Mouse (Mus musculus): ENCODE results near the gene Kif6. TPM values are rescaled to one million over a fixed set of nuclear protein-coding genes. Genes with fewer than 3 reads are reported as not detected.

The Kif6 gene
- total RNA-seq, 2 experiments from 2014 or later: 1.4 to 2.2 TPM

GRCm38 (mm10) chr17:49872305-49872704 lies 257.4 kb downstream of the Kif6 start:
- intact Hi-C loops (cut with DNase I): loop anchor here (10.0 kb wide), 1 partner anchor 338 kb away; no protein-coding TSS in a partner anchor
- DNase-seq (ENCODE audit: low spot score in 2 of 2): peak in 1 of 2 experiments; percentile 19

- intact Hi-C loops (cut with DNase I): loop anchor here (10.0 kb wide), 1 partner anchor 340 kb away; no protein-coding TSS in a partner anchor
- no peak for DNase-seq (ENCODE audit: low spot score in 2 of 2)
These were observed 259.8 kb downstream of the Kif6 start for GRCm38 (mm10) chr17:49874746-49875145.

DNA sequence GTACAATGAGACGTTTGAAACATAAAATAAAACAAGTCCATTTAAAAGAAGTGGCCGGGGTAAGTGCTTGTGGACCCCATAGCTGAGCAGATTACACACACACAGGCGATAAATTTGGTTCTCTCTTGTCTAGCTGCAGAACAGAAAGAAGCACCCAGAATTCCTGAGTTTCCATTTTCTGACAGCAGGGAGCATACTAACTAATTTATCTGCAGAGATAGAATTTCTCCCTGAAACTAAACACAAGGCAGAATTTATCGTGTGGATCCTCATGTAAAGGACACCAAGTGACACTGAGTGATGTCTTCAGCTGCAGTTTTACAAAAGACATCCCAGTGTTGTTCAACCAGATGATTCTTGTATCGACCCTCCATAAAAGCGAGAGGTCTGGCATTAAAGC lies 260.5 kb downstream of the Kif6 start:
- intact Hi-C loops (cut with DNase I): loop anchor here (10.0 kb wide), 1 partner anchor 341 kb away; no protein-coding TSS in a partner anchor
- peak in 1 of 2 experiments; percentile 45 for DNase-seq (ENCODE audit: low spot score in 2 of 2)

DNA sequence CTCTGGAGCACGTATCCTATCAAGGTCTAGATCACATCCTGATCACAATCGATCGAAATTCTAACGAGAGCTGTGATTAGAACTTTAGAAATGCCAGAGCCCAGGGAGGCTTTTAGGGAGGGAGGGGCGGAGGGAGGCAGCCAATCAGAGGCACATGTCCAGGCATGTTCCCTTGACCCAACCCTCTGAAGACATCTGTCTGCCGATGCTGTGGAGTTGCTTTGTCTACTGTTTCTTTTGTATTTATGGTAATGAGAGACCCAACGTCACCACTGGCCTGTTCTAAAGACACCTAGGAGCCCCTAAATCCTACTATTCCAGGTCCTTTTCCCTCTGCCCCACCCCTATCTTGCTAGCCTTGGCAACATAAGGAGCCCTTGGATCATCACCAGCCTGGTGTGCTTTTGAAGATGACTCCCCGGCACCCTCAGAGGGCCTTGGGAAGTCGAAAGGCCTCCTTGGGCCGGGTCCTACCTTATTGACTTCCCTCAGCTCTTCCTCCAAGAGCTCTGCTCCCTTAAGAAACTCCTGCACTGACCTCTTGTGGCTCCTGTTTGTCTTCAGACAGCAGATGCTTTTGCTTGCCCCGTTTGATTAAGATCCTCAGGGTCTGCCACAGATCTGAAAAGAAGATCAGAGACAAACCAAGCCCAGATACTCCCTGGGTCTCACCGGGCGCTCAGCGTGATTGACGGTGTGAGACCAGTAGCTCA lies 261.2 kb downstream of the Kif6 start:
- no peak for DNase-seq (ENCODE audit: low spot score in 2 of 2)
- intact Hi-C loops (cut with DNase I): loop anchor here (10.0 kb wide), 1 partner anchor 341 kb away; no protein-coding TSS in a partner anchor

GRCm38 (mm10) chr17:49880919-49881744 lies 266.2 kb downstream of the Kif6 start:
- intact Hi-C loops (cut with DNase I): no loop called here

GRCm38 (mm10) chr17:49881796-49882195 lies 266.9 kb downstream of the Kif6 start:
- intact Hi-C loops (cut with DNase I): no loop called here
- no peak for DNase-seq (ENCODE audit: low spot score in 2 of 2)

More at GRCm38 (mm10) chr17:49880919-49881744, 266.2 kb downstream of the Kif6 start:
- DNase-seq (ENCODE audit: low spot score in 2 of 2): no peak

- intact Hi-C loops (cut with DNase I): no loop called here
These were observed 268.3 kb downstream of the Kif6 start for GRCm38 (mm10) chr17:49883136-49883755.

GRCm38 (mm10) chr17:49885035-49885434 lies 270.1 kb downstream of the Kif6 start:
- intact Hi-C loops (cut with DNase I): no loop called here
- no peak for DNase-seq (ENCODE audit: low spot score in 2 of 2)

More at GRCm38 (mm10) chr17:49883136-49883755, 268.3 kb downstream of the Kif6 start:
- DNase-seq (ENCODE audit: low spot score in 2 of 2): peak in 1 of 2 experiments; percentile 49

DNA sequence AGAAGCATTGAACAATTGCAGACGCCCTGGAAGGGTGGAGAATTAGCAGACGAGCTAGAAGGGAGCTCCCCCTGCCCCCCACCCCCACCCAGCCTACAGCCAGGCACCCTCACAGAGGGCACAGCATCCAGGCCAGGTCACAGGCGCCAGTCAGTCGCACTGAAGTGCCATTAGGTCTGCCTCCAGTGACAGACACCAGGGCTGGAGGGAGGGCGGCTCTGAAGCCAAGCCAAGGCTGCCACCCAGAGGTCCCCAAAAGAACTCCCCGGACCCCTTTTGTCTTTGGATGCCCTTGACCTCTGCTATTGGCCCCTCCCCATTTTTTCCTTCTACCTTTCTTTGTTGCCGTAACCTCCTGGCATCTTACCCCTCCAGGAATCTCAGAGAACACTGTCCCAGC lies 274.7 kb downstream of the Kif6 start:
- DNase-seq (ENCODE audit: low spot score in 2 of 2): peak in 1 of 2 experiments; percentile 35
- intact Hi-C loops (cut with DNase I): no loop called here

- DNase-seq (ENCODE audit: low spot score in 2 of 2): peak; percentile 29 to 77
- intact Hi-C loops (cut with DNase I): no loop called here
These were observed 275.9 kb downstream of the Kif6 start for GRCm38 (mm10) chr17:49890861-49891260.

DNA sequence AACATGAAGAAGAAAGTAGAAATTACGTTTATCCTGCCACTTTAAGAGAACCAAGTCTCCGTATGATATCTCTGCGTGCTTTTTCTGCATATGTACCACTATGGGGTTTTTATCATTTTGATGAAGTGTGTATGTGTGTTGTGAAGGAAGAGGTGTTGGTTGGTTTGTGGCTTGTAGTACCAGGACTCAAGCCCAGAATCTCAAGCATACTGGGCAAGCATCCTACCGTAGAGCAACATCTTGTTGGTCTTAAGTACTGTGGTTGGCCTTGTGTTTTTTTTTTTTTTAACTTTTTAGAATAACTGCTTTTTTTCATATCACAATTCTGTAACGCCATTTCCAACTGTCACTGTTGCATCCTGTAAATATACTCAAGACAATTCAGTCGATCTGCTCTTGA lies 277.5 kb downstream of the Kif6 start:
- intact Hi-C loops (cut with DNase I): no loop called here
- no peak for DNase-seq (ENCODE audit: low spot score in 2 of 2)

DNA sequence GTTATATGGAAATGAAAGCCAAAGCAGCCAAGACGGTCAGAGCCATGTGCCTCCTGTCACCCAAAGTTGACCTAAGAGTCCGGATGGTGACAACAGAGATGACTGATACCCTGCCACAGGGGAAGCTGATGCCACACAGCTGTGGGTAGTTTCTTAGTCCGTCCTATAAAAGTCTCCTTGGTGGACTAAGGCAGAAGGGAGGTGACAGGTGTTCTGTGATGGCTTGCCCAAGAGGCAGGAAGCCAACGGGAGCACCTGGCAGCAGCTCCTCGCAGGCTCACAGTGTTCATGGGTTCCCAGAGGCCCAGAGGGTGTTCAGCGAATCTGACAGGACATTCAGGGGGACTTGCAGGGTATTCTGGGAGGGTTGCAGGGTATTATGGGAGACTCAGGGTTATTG lies 279.5 kb downstream of the Kif6 start:
- DNase-seq (ENCODE audit: low spot score in 2 of 2): no peak
- intact Hi-C loops (cut with DNase I): no loop called here

DNA sequence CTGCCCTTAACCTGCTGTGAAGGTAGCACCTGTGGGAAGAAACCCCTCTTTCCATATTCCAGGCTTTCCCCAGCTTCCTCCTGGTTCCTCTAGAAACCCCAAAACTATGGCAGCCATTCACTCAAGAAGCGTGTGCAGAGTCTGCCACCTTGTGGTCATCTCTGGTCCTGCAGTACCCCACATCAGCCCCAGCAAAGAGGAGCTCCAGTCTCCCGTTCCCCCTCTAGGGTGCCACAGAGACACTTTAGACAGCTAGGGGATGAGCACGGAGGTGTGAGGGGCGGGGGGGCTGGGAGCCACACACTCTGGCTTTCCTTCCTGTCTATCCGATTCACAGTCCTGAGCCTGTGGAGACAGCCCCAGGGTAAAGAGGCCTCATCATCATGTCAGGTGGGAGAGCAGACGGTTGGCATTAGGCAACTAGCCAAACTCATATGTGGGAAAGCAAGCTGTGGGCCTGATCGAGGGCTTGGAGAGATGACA lies 284.0 kb downstream of the Kif6 start:
- intact Hi-C loops (cut with DNase I): loop anchor here (5.0 kb wide), 3 partner anchors 502 to 1482 kb away; no protein-coding TSS in a partner anchor
- peak; percentile 92 to 93 for DNase-seq (ENCODE audit: low spot score in 2 of 2)

DNA sequence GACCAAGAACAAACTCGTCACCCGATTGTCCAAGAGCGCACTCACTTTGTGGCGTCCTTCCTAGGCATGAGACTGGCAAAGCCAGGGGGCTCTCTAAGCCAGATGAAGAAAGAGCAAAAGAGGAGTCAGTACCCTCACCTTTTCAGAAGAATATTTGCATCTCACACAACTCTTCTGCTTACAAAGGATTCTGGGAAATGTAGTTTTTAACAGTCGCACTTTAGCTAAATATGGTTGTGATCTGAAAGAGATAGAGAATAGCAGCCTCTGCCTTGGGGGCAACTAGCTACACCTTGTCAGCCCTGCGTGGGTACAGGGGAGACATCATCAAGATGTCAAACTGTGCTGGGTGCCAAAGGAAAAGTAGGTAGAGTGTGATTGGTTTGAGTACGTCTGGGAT lies 287.7 kb downstream of the Kif6 start:
- intact Hi-C loops (cut with DNase I): no loop called here
- no peak for DNase-seq (ENCODE audit: low spot score in 2 of 2)

GRCm38 (mm10) chr17:49923429-49923828 lies 308.5 kb downstream of the Kif6 start:
- intact Hi-C loops (cut with DNase I): no loop called here
- no peak for DNase-seq (ENCODE audit: low spot score in 2 of 2)

GRCm38 (mm10) chr17:49927611-49928010 lies 312.7 kb downstream of the Kif6 start:
- intact Hi-C loops (cut with DNase I): no loop called here
- DNase-seq (ENCODE audit: low spot score in 2 of 2): no peak

- intact Hi-C loops (cut with DNase I): loop anchor here (10.0 kb wide), 1 partner anchor 861 kb away; no protein-coding TSS in a partner anchor
- DNase-seq (ENCODE audit: low spot score in 2 of 2): no peak
These were observed 318.9 kb downstream of the Kif6 start for GRCm38 (mm10) chr17:49933806-49934205.

- intact Hi-C loops (cut with DNase I): loop anchor here (10.0 kb wide), 1 partner anchor 860 kb away; no protein-coding TSS in a partner anchor
- no peak for DNase-seq (ENCODE audit: low spot score in 2 of 2)
These were observed 319.6 kb downstream of the Kif6 start for GRCm38 (mm10) chr17:49934586-49934985.

GRCm38 (mm10) chr17:49935602-49936205 lies 320.8 kb downstream of the Kif6 start:
- intact Hi-C loops (cut with DNase I): loop anchor here (2.0 to 10.0 kb wide), 2 partner anchors 301 to 859 kb away; no protein-coding TSS in a partner anchor
- peak; percentile 77 to 87 for DNase-seq (ENCODE audit: low spot score in 2 of 2)
